Mouse (Mus musculus) thymus, adult 2 months (tissue): Measurements from ENCODE around the gene 1700029I15Rik. TPM values are rescaled to one million over a fixed set of nuclear protein-coding genes. Genes with fewer than 3 reads are reported as not detected.

ENCODE experiments used
- DNase-seq: peaks from one replicate; pipeline ENCODE4 v3.0.0; 2021
- H3K27ac ChIP-seq: fragments of 200-500 bp; 2 replicates; pipeline ENCODE4 v1.5.1; 2012; ENCODE audit warnings: low read length, control low read depth; ENCODE audit not compliant: control insufficient read depth, insufficient read depth
- H3K27me3 ChIP-seq: fragments of 200-500 bp; 2 replicates; pipeline ENCODE4 v1.6.1; 2012; ENCODE audit warnings: mild to moderate bottlenecking, low read length, moderate library complexity, mixed read lengths; ENCODE audit not compliant: control insufficient read depth, insufficient read depth
- H3K36me3 ChIP-seq: fragments of 200-500 bp; 2 replicates; pipeline ENCODE4 v1.6.1; 2012; ENCODE audit warnings: mild to moderate bottlenecking, low read length, moderate library complexity; ENCODE audit not compliant: control insufficient read depth, insufficient read depth
- H3K4me1 ChIP-seq: fragments of 200-500 bp; replicated peaks from 2 replicates; pipeline ENCODE4 v1.6.1; 2012; ENCODE audit warnings: low read length; ENCODE audit not compliant: control insufficient read depth, insufficient read depth
- H3K4me3 ChIP-seq: fragments of 200-500 bp; 2 replicates; pipeline ENCODE4 v1.5.1; 2012; ENCODE audit warnings: mild to moderate bottlenecking, low read length, control low read depth, moderate library complexity; ENCODE audit not compliant: control insufficient read depth, insufficient read depth
- CTCF ChIP-seq: fragments of 200-500 bp; IDR thresholded peaks from 2 replicates; pipeline ENCODE4 v1.5.1; 2012; ENCODE audit warnings: mild to moderate bottlenecking, control low read depth, low read length, moderate library complexity, borderline replicate concordance; ENCODE audit not compliant: control insufficient read depth, poor library complexity, insufficient read depth; ENCODE audit errors: extremely low read depth
- POLR2A ChIP-seq: fragments of 200-500 bp; IDR thresholded peaks from 2 replicates; pipeline ENCODE4 v1.6.1; 2012; ENCODE audit warnings: mild to moderate bottlenecking, low read length, control low read depth, moderate library complexity; ENCODE audit not compliant: control insufficient read depth, poor library complexity, insufficient read depth; ENCODE audit errors: extremely low read depth
- WGBS: fragments of 180-500 bp; shearing (Covaris S2); methylation state at CpG from one replicate; pipeline ENCODE4 v1.1.7; 2018; 5-methylcytosine and 5-hydroxymethylcytosine counted together
- polyA plus RNA-seq: library from polyadenylated mRNA; depleted of rRNA; stranded (reverse); fragments of >200 nt; gene quantifications from 2 replicates; pipeline ENCODE4 v1.2.3, GENCODE M21; 2012

The 1700029I15Rik gene
- polyA plus RNA-seq, 1 experiment = 9.0 TPM

DNA sequence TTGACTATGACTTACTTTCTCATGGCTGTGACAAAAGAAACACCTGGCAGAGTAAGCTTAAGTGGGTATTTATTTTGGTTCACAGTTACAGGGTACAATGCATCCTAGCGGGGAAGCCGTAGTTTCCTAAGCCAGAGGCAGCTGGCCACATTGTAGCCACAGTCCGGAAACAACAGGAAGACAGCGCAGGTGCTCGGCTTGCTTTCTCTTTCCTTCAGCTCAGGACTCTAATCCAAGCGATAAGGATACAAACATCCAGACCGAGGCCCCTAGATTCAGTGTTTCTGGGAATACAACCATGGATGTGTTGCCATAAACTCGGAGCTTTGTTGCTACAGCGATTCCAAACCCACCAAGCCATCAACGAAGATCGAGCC is 8.9 kb upstream of the 1700029I15Rik start:
- Histone ChIP-seq H3K27ac (peak overlapping the region; percentile 86), H3K4me1 (peaks cover 47% of the 10 kb centered on the region), H3K4me3 (peak overlapping the region; percentile 3; the same call in 1 of the 2 replicates), H3K27me3 (no peaks in the 10 kb centered on the region), H3K36me3 (peaks cover 6% of the 10 kb centered on the region)
- no peak for TF ChIP-seq POLR2A
- TF ChIP-seq CTCF = no peak
- 48% methylated on average over 11 of the region's 11 CpGs for WGBS
- DNase-seq = peak; percentile 32

DNA sequence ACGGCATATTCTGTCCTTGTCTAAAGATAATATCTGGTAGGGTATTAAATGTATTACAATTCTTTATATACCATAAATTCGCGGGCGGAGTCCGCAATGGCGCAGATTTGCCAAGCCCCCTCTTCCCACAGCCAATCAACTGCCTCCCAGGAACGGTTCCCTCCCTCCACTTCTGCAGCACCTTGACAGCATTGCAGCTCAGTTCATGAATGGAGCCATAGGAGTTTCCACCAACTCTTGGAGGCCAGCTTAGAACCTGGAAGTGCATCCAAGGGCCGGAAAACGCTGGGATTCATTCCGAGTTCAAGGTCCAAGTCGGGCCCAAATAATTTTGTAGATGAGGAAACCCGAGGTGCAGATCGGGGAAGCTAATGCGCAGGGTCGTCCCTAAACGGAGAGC is 7.8 kb upstream of the 1700029I15Rik start, which contains the start of the genes Pex16 and Large2:
Gene Pex16 (plus strand): TSS at position 163 of the 400 bp plus-strand sequence.
Gene Large2 (minus strand): TSS at position 356 of the 400 bp plus-strand sequence.
- H3K4me3 ChIP-seq = peak within 1 kb of the TSS; percentile 91
- peaks cover 47% of the 10 kb centered on the region for H3K4me1 ChIP-seq
- no peaks in the 10 kb centered on the region for H3K27me3 ChIP-seq
- WGBS = 2% methylated on average over 16 of the region's 16 CpGs
- DNase-seq = peak; percentile 50
- peaks cover 17% of the 10 kb centered on the region for H3K36me3 ChIP-seq
- TF ChIP-seq POLR2A (no peak), CTCF (no peak)
- peak within 1 kb of the TSS; percentile 86 for H3K27ac ChIP-seq

DNA sequence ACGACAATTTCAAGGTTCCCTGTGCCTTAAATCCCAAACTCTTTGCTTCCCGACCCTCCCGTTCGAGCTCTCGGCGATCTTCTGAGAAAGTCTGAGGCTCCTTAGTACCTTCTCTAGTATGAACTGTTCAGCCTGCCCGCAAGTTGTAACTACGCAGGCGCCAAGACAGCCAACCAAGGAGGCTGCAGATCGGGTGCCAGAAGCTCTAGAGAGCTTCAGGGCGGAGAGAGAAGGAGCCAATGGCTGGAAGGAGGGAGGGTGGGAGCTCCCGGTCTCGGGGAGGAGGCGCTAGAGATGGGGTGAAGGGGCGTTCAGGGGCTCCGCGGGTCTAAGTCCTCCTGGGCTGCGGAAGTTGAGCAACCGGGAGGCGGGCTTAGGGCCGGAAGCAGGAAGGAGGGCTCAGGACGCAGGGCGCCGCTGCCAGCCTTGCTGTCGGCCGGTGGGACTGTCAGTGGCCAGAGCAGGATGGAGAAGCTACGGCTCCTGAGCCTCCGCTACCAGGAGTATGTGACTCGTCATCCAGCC is 7.2 kb upstream of the 1700029I15Rik start:
- H3K36me3 ChIP-seq = peaks cover 20% of the 10 kb centered on the region
- peak; percentile 94 for DNase-seq
- under 1% methylated on average over 29 of the region's 29 CpGs for WGBS
- TF ChIP-seq CTCF = peak; percentile 48; the same call in 1 of the 2 replicates
- TF ChIP-seq POLR2A = peak; percentile 70; the same call in 1 of the 2 replicates
- H3K27ac ChIP-seq = peak overlapping the region; percentile 79
- H3K4me1 ChIP-seq = peaks cover 49% of the 10 kb centered on the region
- H3K4me3 ChIP-seq = peak overlapping the region; percentile 91
- H3K27me3 ChIP-seq = no peaks in the 10 kb centered on the region

DNA sequence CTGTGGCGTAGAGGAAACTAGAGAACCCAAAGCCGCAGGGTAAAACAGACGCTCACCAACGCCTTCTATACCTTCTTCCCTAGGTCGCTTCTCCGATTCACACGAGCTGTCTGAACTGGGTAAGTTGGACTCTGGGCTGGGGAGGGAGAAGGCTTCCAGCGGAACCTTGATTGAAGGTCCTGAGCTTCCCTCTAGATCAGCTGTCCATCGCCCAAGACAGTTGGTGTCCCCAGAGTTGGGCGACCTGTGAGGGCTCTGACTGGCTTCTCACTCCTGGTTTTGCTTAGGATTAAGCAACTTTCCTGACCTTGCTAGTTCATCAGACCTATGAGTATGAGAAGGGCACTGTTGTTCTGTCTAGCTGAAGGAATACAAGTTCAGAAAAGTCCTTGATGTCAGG is 6.5 kb upstream of the 1700029I15Rik start:
- H3K27me3 ChIP-seq = no peaks in the 10 kb centered on the region
- DNase-seq = no peak
- H3K4me3 ChIP-seq = peak overlapping the region; percentile 91
- H3K4me1 ChIP-seq = peaks cover 48% of the 10 kb centered on the region
- H3K36me3 ChIP-seq = peaks cover 25% of the 10 kb centered on the region
- WGBS = 5% methylated on average over 10 of the region's 10 CpGs
- TF ChIP-seq CTCF (no peak), POLR2A (no peak)
- peak overlapping the region; percentile 37; the same call in 1 of the 2 replicates for H3K27ac ChIP-seq

DNA sequence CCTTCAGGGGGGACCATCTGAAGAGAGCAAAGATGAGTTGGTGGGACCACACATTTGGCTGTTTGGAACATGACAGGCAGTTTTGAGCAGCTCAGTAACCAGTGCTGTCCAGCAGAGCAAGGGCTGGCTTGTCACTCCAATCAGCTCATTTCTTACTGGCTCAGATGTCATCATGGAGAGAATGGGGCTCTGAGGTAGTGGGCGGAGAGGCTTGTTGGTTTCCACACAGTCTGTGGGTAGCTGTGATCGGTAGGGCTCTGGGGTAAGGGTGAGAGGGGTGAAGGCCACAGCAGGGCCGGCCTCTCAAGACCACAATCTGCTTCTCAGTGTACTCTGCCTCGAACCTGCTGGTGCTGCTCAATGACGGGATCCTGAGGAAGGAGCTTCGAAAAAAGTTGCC is 6.0 kb upstream of the 1700029I15Rik start:
- no peak for TF ChIP-seq POLR2A
- TF ChIP-seq CTCF = no peak
- WGBS = 85% methylated on average over 6 of the region's 6 CpGs
- Histone ChIP-seq H3K4me3 (no peak overlapping the region), H3K27ac (no peak overlapping the region), H3K36me3 (peaks cover 29% of the 10 kb centered on the region), H3K4me1 (peaks cover 43% of the 10 kb centered on the region), H3K27me3 (no peaks in the 10 kb centered on the region)
- DNase-seq = no peak

DNA sequence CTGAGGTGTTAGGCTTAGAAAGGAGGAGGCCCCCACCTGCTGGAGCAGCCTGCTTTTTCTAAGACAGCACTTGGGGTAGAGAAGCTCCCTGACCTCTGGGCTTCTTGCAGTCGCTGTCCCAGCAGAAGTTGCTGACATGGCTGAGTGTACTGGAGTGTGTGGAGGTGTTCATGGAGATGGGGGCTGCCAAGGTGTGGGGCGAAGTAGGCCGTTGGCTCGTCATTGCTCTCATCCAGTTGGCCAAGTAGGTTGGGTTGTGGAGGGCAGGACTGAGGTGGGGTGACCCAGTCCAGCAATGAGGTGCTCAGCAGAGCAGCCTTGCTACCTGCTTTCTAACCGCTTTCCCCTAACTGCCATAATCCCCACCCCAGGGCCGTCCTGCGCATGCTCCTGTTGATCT is 5.0 kb upstream of the 1700029I15Rik start:
- WGBS = 97% methylated on average over 7 of the region's 7 CpGs
- DNase-seq = no peak
- Histone ChIP-seq H3K27me3 (no peaks in the 10 kb centered on the region), H3K27ac (no peak overlapping the region), H3K36me3 (peaks cover 31% of the 10 kb centered on the region), H3K4me1 (peaks cover 34% of the 10 kb centered on the region), H3K4me3 (no peak overlapping the region)
- TF ChIP-seq POLR2A = no peak

DNA sequence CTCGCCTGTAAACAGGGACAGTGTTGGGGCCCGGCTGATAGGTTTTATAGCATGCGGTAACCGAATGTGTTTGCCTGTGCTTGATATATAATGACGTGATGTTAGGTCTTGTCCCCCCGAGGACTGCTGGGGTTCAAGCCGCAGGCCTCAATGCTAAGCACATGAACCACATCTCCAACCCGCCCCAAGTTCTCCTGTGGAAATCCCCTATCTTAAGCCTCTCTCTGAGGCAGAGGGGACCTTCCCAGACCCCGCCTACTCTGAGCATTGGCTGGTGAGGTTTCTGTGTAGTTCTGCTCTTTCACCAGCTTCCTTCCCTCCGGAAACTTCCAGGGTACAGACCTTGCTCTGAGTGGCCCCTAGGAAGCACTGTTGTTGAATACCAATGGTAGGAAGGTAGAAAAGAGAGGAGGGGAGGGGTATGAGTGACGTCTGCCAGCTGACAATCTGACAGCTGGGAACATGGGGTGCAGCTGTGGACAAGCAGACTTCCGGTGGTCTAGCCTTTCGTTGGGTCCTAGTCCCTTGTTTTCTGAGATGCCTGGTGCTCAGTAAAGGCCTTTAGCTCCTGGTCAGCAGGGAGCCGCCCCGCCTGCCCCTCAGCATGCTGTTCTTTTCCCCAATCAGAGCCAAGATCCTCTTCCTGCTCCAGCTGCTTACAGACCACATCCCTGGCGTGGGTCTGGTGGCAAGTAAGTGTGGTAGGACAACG is 2.4 kb upstream of the 1700029I15Rik start:
- Histone ChIP-seq H3K4me3 (no peak overlapping the region), H3K36me3 (peaks cover 31% of the 10 kb centered on the region), H3K27me3 (no peaks in the 10 kb centered on the region), H3K27ac (no peak overlapping the region), H3K4me1 (peaks cover 30% of the 10 kb centered on the region)
- no peak for TF ChIP-seq POLR2A
- no peak for TF ChIP-seq CTCF
- no peak for DNase-seq
- WGBS = 84% methylated on average over 17 of the region's 17 CpGs
